Mouse (Mus musculus) kidney, postnatal 25 days (tissue): Measurements from ENCODE around the gene Vmn1r27.

Source experiments
- DNase-seq, 2 experiments: peaks; one replicate each; pipeline ENCODE4 v3.0.0; 2021; ENCODE audit warnings: mixed read lengths in 2 of 2

The Vmn1r27 gene

DNA sequence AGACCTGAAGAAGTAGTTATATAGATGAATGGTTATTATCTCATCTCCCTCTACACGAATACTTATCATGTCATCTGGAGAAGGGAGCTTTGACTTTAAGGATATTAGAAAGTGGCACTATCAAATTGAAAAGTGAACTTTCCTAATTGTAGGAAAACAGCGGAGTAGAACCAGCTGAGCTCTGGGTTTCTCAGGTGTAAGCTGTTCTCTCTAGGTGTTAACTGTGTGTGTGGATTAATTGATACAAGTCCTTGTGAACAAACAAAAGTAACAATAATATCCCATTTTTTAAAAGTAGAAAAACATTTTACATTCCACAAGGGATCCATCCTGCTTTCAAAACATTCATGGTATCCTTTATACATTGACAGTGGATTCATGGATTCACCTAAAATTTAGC, at the start of gene Vmn1r27:
TSS of gene Vmn1r27 (minus strand) at position 101 of the 400 bp plus-strand sequence.
- DNase-seq = no peak

DNA sequence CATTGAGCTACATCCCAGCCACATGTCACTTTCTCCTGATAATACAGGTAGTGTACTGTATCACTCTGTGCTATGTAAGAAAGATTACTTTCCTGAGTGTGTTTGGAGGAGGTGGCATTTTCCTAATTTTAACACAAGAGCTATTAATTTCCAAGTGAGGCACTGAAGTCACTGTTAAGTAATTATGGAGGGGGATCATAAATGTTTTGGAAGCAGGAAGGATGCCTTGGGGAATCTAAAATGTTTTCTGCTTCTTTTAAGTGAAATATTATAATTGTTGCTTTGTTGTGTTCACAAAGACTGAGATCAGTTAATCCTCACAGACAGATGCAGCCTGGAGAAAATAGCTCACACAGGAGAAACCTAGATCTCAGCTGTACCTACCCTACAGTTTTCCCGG, 43.1 kb upstream of the Vmn1r27 start, which contains the start of gene Vmn1r28:
TSS of gene Vmn1r28 (plus strand) at position 301 of the 400 bp plus-strand sequence.
- no peak for DNase-seq

DNA sequence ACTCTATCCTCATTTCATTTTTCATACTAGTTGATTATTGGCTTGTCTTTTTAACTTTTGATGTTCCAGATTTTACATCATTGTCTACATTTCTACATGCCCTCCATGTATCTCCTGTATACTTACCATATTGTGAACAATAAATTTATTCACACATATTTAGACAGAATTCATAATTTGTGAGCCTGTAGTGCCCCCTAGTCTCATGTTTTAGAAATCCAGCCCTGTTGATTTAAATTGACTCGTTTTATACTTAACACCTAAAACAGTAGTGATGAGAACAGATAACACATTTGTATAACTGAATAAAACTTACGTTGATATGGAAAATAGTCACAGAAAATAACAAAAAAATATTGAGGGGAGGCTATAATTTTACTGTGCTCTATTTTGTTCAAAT, 2.5 kb downstream of the Vmn1r27 start:
- no peak for DNase-seq
